Mouse (Mus musculus) neural tube, embryonic 13.5 days (tissue): Measurements from ENCODE around the gene Celf2. TPM values are rescaled to one million over a fixed set of nuclear protein-coding genes. Genes with fewer than 3 reads are reported as not detected.
A peak's percentile ranks its signal among the peaks of the same experiment; 100 is the strongest.

ENCODE experiments used
- ATAC-seq: fragments of 200-750 bp; cut with Nextera tagmentation; 2 replicates; pipeline ENCODE4 v1.8.0; 2017; ENCODE audit warnings: low read depth, mild to moderate bottlenecking, moderate TSS enrichment, moderate library complexity
- H3K27ac ChIP-seq: fragments of 300-500 bp; sonication (generic); replicated peaks from 2 replicates; pipeline ENCODE4 v1.5.1; 2015; ENCODE audit warnings: moderate library complexity, mild to moderate bottlenecking, inconsistent platforms
- H3K27me3 ChIP-seq: fragments of 300-500 bp; sonication (generic); 2 replicates; pipeline ENCODE4 v1.6.1; 2015; ENCODE audit warnings: mild to moderate bottlenecking, inconsistent platforms
- H3K36me3 ChIP-seq: fragments of 300-500 bp; sonication (generic); 2 replicates; pipeline ENCODE4 v1.6.1; 2015; ENCODE audit warnings: mild to moderate bottlenecking, inconsistent platforms
- H3K4me1 ChIP-seq: fragments of 300-500 bp; sonication (generic); replicated peaks from 2 replicates; pipeline ENCODE4 v1.6.1; 2015; ENCODE audit warnings: inconsistent platforms
- H3K4me2 ChIP-seq: fragments of 300-500 bp; sonication (generic); 2 replicates; pipeline ENCODE4 v1.6.1; 2015; ENCODE audit warnings: inconsistent platforms, mild to moderate bottlenecking, moderate library complexity
- H3K4me3 ChIP-seq: fragments of 300-500 bp; sonication (generic); 2 replicates; pipeline ENCODE4 v1.5.1; 2015; ENCODE audit warnings: mild to moderate bottlenecking, inconsistent platforms
- H3K9ac ChIP-seq: fragments of 300-500 bp; sonication (generic); 2 replicates; pipeline ENCODE4 v1.6.1; 2015; ENCODE audit warnings: moderate library complexity, mild to moderate bottlenecking, inconsistent platforms
- H3K9me3 ChIP-seq: fragments of 300-500 bp; sonication (generic); 2 replicates; pipeline ENCODE4 v1.6.1; 2016; ENCODE audit warnings: inconsistent platforms
- WGBS: fragments of 180-500 bp; shearing (Covaris S2); methylation state at CpG from one replicate; pipeline ENCODE4 v1.1.7; 2015; 5-methylcytosine and 5-hydroxymethylcytosine counted together
- polyA plus RNA-seq: library from polyadenylated mRNA; unstranded; fragments of >200 nt; fragmentation: Nextera tagmentation; extraction: Ambion mirVana; gene quantifications from 2 replicates; pipeline ENCODE4 v1.2.1, GENCODE M21; 2015

Gene Celf2
- polyA plus RNA-seq, 1 experiment from 2014 or later: 111 TPM

GRCm38 (mm10) chr2:6648877-6649276, 860.5 kb downstream of the Celf2 start:
- no peak for ATAC-seq
- H3K4me3 ChIP-seq: no peak overlapping the region
- H3K4me2 ChIP-seq: no peak overlapping the region
- no peak overlapping the region; the same call in 1 of the 2 replicates for H3K27ac ChIP-seq
- H3K9me3 ChIP-seq: no peaks in the 10 kb centered on the region
- H3K27me3 ChIP-seq: no peaks in the 10 kb centered on the region
- no peaks in the 10 kb centered on the region for H3K36me3 ChIP-seq
- H3K9ac ChIP-seq: no peak overlapping the region
- whole genome bisulfite sequencing: 83% methylated on average over 6 of the region's 6 CpGs
- no peaks in the 10 kb centered on the region; the same call in 1 of the 2 replicates for H3K4me1 ChIP-seq

GRCm38 (mm10) chr2:6647028-6647427, 862.3 kb downstream of the Celf2 start:
- H3K27ac ChIP-seq: no peak overlapping the region
- 94% methylated on average over 4 of the region's 4 CpGs for WGBS
- H3K27me3 ChIP-seq: no peaks in the 10 kb centered on the region
- H3K4me1 ChIP-seq: no peaks in the 10 kb centered on the region; the same call in 1 of the 2 replicates
- H3K9me3 ChIP-seq: no peaks in the 10 kb centered on the region
- H3K4me3 ChIP-seq: no peak overlapping the region
- no peak overlapping the region for H3K4me2 ChIP-seq
- ATAC-seq: no peak
- no peak overlapping the region for H3K9ac ChIP-seq
- H3K36me3 ChIP-seq: no peaks in the 10 kb centered on the region

- WGBS: 81% methylated on average over 3 of the region's 3 CpGs
- no peaks in the 10 kb centered on the region; the same call in 1 of the 2 replicates for H3K4me1 ChIP-seq
- H3K36me3 ChIP-seq: no peaks in the 10 kb centered on the region
- H3K27me3 ChIP-seq: no peaks in the 10 kb centered on the region
- H3K4me3 ChIP-seq: no peak overlapping the region
- H3K9ac ChIP-seq: no peak overlapping the region
- no peak for ATAC-seq
- no peaks in the 10 kb centered on the region for H3K9me3 ChIP-seq
- H3K4me2 ChIP-seq: no peak overlapping the region
- no peak overlapping the region for H3K27ac ChIP-seq
Observed at GRCm38 (mm10) chr2:6646325-6646724, 863.0 kb downstream of the Celf2 start.

- ATAC-seq: no peak
- Histone ChIP-seq H3K27me3 (no peaks in the 10 kb centered on the region), H3K4me2 (no peak overlapping the region), H3K4me3 (no peak overlapping the region), H3K9me3 (no peaks in the 10 kb centered on the region), H3K4me1 (no peaks in the 10 kb centered on the region), H3K9ac (no peak overlapping the region), H3K27ac (no peak overlapping the region), H3K36me3 (no peaks in the 10 kb centered on the region)
- 68% methylated on average over 3 of the region's 3 CpGs for WGBS
Observed at GRCm38 (mm10) chr2:6642222-6642850, 867.0 kb downstream of the Celf2 start.

GRCm38 (mm10) chr2:6639370-6639769, 870.0 kb downstream of the Celf2 start:
- H3K36me3 ChIP-seq: no peaks in the 10 kb centered on the region
- no peak overlapping the region for H3K4me3 ChIP-seq
- H3K4me2 ChIP-seq: no peak overlapping the region
- H3K27ac ChIP-seq: no peak overlapping the region
- WGBS: 91% methylated on average over 6 of the region's 6 CpGs
- ATAC-seq: no peak
- H3K9ac ChIP-seq: no peak overlapping the region
- no peaks in the 10 kb centered on the region for H3K9me3 ChIP-seq
- no peaks in the 10 kb centered on the region for H3K4me1 ChIP-seq
- no peaks in the 10 kb centered on the region for H3K27me3 ChIP-seq

- Histone ChIP-seq H3K4me1 (0 out of 2 replicates have a peak, but pooled peaks cover under 1% of the 10 kb centered on the region), H3K9me3 (no peaks in the 10 kb centered on the region), H3K4me3 (no peak overlapping the region), H3K27ac (no peak overlapping the region), H3K27me3 (no peaks in the 10 kb centered on the region), H3K9ac (no peak overlapping the region), H3K36me3 (no peaks in the 10 kb centered on the region), H3K4me2 (no peak overlapping the region)
- 88% methylated on average over 2 of the region's 2 CpGs for WGBS
- ATAC-seq: no peak
Observed at GRCm38 (mm10) chr2:6637147-6637546, 872.2 kb downstream of the Celf2 start.

GRCm38 (mm10) chr2:6634899-6635298, 874.5 kb downstream of the Celf2 start:
- peaks cover 7% of the 10 kb centered on the region; the same call in 1 of the 2 replicates for H3K4me1 ChIP-seq
- H3K27me3 ChIP-seq: no peaks in the 10 kb centered on the region
- no peak overlapping the region for H3K4me2 ChIP-seq
- H3K9me3 ChIP-seq: no peaks in the 10 kb centered on the region
- no peak overlapping the region for H3K9ac ChIP-seq
- no peaks in the 10 kb centered on the region for H3K36me3 ChIP-seq
- 96% methylated on average over 6 of the region's 6 CpGs for WGBS
- ATAC-seq: no peak
- no peak overlapping the region for H3K27ac ChIP-seq
- H3K4me3 ChIP-seq: no peak overlapping the region

GRCm38 (mm10) chr2:6633115-6633514, 876.2 kb downstream of the Celf2 start:
- Histone ChIP-seq H3K27me3 (no peaks in the 10 kb centered on the region), H3K4me2 (no peak overlapping the region), H3K27ac (no peak overlapping the region), H3K4me1 (peaks cover 7% of the 10 kb centered on the region; the same call in 1 of the 2 replicates), H3K9ac (no peak overlapping the region), H3K4me3 (no peak overlapping the region), H3K36me3 (no peaks in the 10 kb centered on the region), H3K9me3 (no peaks in the 10 kb centered on the region)
- ATAC-seq: no peak
- WGBS: 97% methylated on average over 1 of the region's 1 CpGs

GRCm38 (mm10) chr2:6623802-6624201, 885.6 kb downstream of the Celf2 start:
- WGBS: 43% methylated on average over 4 of the region's 4 CpGs
- H3K4me1 ChIP-seq: peaks cover 12% of the 10 kb centered on the region
- H3K4me2 ChIP-seq: no peak overlapping the region
- no peak overlapping the region for H3K4me3 ChIP-seq
- H3K36me3 ChIP-seq: peaks cover 2% of the 10 kb centered on the region; the same call in 1 of the 2 replicates
- no peak overlapping the region for H3K9ac ChIP-seq
- no peaks in the 10 kb centered on the region for H3K27me3 ChIP-seq
- peak; percentile 36; the same call in 1 of the 2 replicates for ATAC-seq
- H3K9me3 ChIP-seq: no peaks in the 10 kb centered on the region
- no peak overlapping the region for H3K27ac ChIP-seq

- Histone ChIP-seq H3K27ac (no peak overlapping the region), H3K9ac (no peak overlapping the region), H3K36me3 (peaks cover 2% of the 10 kb centered on the region; the same call in 1 of the 2 replicates), H3K27me3 (no peaks in the 10 kb centered on the region), H3K9me3 (no peaks in the 10 kb centered on the region), H3K4me1 (peaks cover 12% of the 10 kb centered on the region), H3K4me2 (no peak overlapping the region), H3K4me3 (no peak overlapping the region)
- ATAC-seq: no peak
- 78% methylated on average over 5 of the region's 5 CpGs for WGBS
Observed at GRCm38 (mm10) chr2:6622082-6622481, 887.3 kb downstream of the Celf2 start.

- H3K4me2 ChIP-seq: no peak overlapping the region
- H3K9me3 ChIP-seq: no peaks in the 10 kb centered on the region
- no peak overlapping the region for H3K9ac ChIP-seq
- no peak overlapping the region for H3K27ac ChIP-seq
- ATAC-seq: no peak
- H3K4me1 ChIP-seq: peaks cover 5% of the 10 kb centered on the region
- H3K4me3 ChIP-seq: no peak overlapping the region
- no peaks in the 10 kb centered on the region for H3K27me3 ChIP-seq
- H3K36me3 ChIP-seq: peaks cover 15% of the 10 kb centered on the region; the same call in 1 of the 2 replicates
- 84% methylated on average over 3 of the region's 3 CpGs for WGBS
Observed at GRCm38 (mm10) chr2:6618856-6619255, 890.5 kb downstream of the Celf2 start.

- Histone ChIP-seq H3K27ac (no peak overlapping the region), H3K9ac (no peak overlapping the region), H3K36me3 (peaks cover 15% of the 10 kb centered on the region; the same call in 1 of the 2 replicates), H3K9me3 (no peaks in the 10 kb centered on the region), H3K4me1 (peaks cover 1% of the 10 kb centered on the region), H3K4me3 (no peak overlapping the region), H3K27me3 (no peaks in the 10 kb centered on the region), H3K4me2 (no peak overlapping the region)
- 92% methylated on average over 1 of the region's 1 CpGs for WGBS
- ATAC-seq: no peak
Observed at GRCm38 (mm10) chr2:6618450-6618849, 890.9 kb downstream of the Celf2 start.

GRCm38 (mm10) chr2:6604347-6604746, 905.0 kb downstream of the Celf2 start:
- Histone ChIP-seq H3K4me2 (no peak overlapping the region), H3K36me3 (peaks cover 24% of the 10 kb centered on the region), H3K4me1 (peaks cover 14% of the 10 kb centered on the region), H3K9me3 (no peaks in the 10 kb centered on the region), H3K27ac (no peak overlapping the region), H3K9ac (no peak overlapping the region), H3K4me3 (no peak overlapping the region), H3K27me3 (no peaks in the 10 kb centered on the region)
- ATAC-seq: no peak
- 95% methylated on average over 2 of the region's 2 CpGs for WGBS
